Mouse (Mus musculus) kidney, adult 2 months (tissue): Measurements from ENCODE around the gene Hoxa9.

Experiments used
- CTCF ChIP-seq: fragments of 200-500 bp; conservative IDR thresholded peaks from 2 replicates; pipeline ENCODE4 v1.5.1; 2011; ENCODE audit warnings: low read depth, mild to moderate bottlenecking, control low read depth, low read length, moderate library complexity, mixed read lengths; ENCODE audit not compliant: insufficient read depth, insufficient read length
- POLR2A ChIP-seq: fragments of 200-500 bp; IDR thresholded peaks from one replicate; pipeline ENCODE4 v1.6.1; 2011; ENCODE audit warnings: low read depth, low read length, control low read depth

- no peak for TF ChIP-seq CTCF
- TF ChIP-seq POLR2A: no peak
Observed at GRCm38 (mm10) chr6:52266666-52266985, 35.7 kb upstream of the Hoxa9 start.
